In the genomic region with DNA sequence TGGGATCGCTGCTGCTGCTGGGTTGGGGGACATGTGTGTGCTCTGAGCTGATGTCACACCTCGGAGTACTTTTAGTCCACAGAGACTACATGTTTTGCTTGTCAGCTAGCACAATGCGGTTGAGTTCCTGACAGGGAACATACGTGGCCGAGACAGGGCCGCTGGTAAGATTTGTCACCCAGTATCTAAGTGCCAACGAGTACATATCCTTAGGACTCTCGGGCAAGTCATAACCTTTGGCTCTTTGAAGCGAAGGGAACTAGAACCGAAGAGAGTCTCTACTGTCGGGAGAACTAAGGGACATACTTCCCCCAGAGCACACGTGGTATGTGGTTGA, we compare ENCODE assay signal across 8 mouse cellular contexts. TPM values are rescaled to one million over a fixed set of nuclear protein-coding genes. Genes with fewer than 3 reads are reported as not detected.
A peak's percentile ranks its signal among the peaks of the same experiment; 100 is the strongest.
DNase-seq lines count a peak whose midpoint lies in the region; ATAC-seq and TF ChIP-seq lines count a peak whose summit lies in the region.

No protein-coding gene starts in this region.

- H3K9me3 ChIP-seq in neural tube, embryonic 11.5 days (ENCODE audit: control insufficient read depth, low read length) = no peaks in the 10 kb centered on the region
- no peaks in the 10 kb centered on the region for H3K9me3 ChIP-seq in heart, postnatal 0 days (replicated peaks; ENCODE audit: control insufficient read depth, low read length)

- TF ChIP-seq EP300 in heart, postnatal 0 days (IDR thresholded peaks at IDR 0.05; ENCODE audit: low read depth) = no peak

- H3K4me3 ChIP-seq in neural tube, embryonic 11.5 days (ENCODE audit: low read depth, low read length) = peak overlapping the region; percentile 97
- peak overlapping the region; percentile 100 for H3K4me3 ChIP-seq in bone marrow, adult 2 months (replicated peaks; ENCODE audit: control insufficient read depth, low read depth, low read length)
- H3K4me3 ChIP-seq in heart, postnatal 0 days (ENCODE audit: low read depth, low read length) = peak overlapping the region; percentile 98

- H3K4me1 ChIP-seq in neural tube, embryonic 11.5 days (ENCODE audit: control insufficient read depth, insufficient read depth, low read length) = peaks cover 7% of the 10 kb centered on the region
- H3K4me1 ChIP-seq in bone marrow, adult 2 months (ENCODE audit: control insufficient read depth, insufficient read depth, low read length) = no peaks in the 10 kb centered on the region; the same call in 1 of the 2 replicates
- H3K4me1 ChIP-seq in heart, postnatal 0 days (ENCODE audit: control insufficient read depth, insufficient read depth) = peaks cover 10% of the 10 kb centered on the region

- no peak for DNase-seq in neural tube, embryonic 11.5 days (ENCODE audit: low spot score)
- no peak for DNase-seq in neural tube, embryonic 10.5 days (ENCODE audit: extremely low spot score, low spot score)
- DNase-seq in heart, postnatal 0 days (ENCODE audit: low spot score) = peak; percentile 13
- peak; percentile 1 for DNase-seq in lung, postnatal 36 days
- peak; percentile 24 for DNase-seq in yolk sac, embryonic 10.5 days (ENCODE audit: low spot score)
- DNase-seq in right cerebral cortex, postnatal 36 days (ENCODE audit: low spot score in 2 of 2) = no peak
- DNase-seq in layer of hippocampus, postnatal 36 days = no peak

- TF ChIP-seq POLR2A in bone marrow, adult 2 months (IDR thresholded peaks at IDR 0.05; ENCODE audit: borderline replicate concordance, control insufficient read depth, low read depth, low read length) = no peak

- no peak overlapping the region for H3K27ac ChIP-seq in neural tube, embryonic 11.5 days (ENCODE audit: low read depth, low read length)
- peak overlapping the region; percentile 84; the same call in 1 of the 2 replicates for H3K27ac ChIP-seq in bone marrow, adult 2 months (ENCODE audit: control insufficient read depth, insufficient read depth, low read depth, low read length, poor library complexity)
- peak overlapping the region; percentile 60; the same call in 1 of the 2 replicates for H3K27ac ChIP-seq in heart, postnatal 0 days (ENCODE audit: low read depth)

- H3K27me3 ChIP-seq in neural tube, embryonic 11.5 days (ENCODE audit: control insufficient read depth, insufficient read depth, low read length) = no peaks in the 10 kb centered on the region
- no peaks in the 10 kb centered on the region for H3K27me3 ChIP-seq in heart, postnatal 0 days (ENCODE audit: control insufficient read depth, insufficient read depth, low read length)

- H3K9ac ChIP-seq in neural tube, embryonic 11.5 days (ENCODE audit: low read length) = peak overlapping the region; percentile 93
- peak overlapping the region; percentile 99 for H3K9ac ChIP-seq in heart, postnatal 0 days (replicated peaks; ENCODE audit: low read depth, low read length)

- no peak; the same call in 1 of the 2 replicates for ATAC-seq in neural tube, embryonic 11.5 days (ENCODE audit: insufficient read depth, low FRiP score, low TSS enrichment)
- no peak; the same call in 1 of the 2 replicates for ATAC-seq in heart, postnatal 0 days (ENCODE audit: insufficient read depth, low read depth)

- 9% methylated on average over 12 of the region's 12 CpGs for WGBS in neural tube, embryonic 11.5 days
- WGBS in bone marrow, adult 2 months = under 1% methylated on average over 12 of the region's 12 CpGs
- WGBS in heart, postnatal 0 days = under 1% methylated on average over 12 of the region's 12 CpGs

- TF ChIP-seq CTCF in bone marrow, adult 2 months (IDR thresholded peaks at IDR 0.05; ENCODE audit: control insufficient read depth, insufficient read depth, low read length) = no peak
- TF ChIP-seq CTCF in heart, postnatal 0 days (IDR thresholded peaks at IDR 0.05; ENCODE audit: low read depth) = no peak

- no peaks in the 10 kb centered on the region for H3K36me3 ChIP-seq in neural tube, embryonic 11.5 days (ENCODE audit: control insufficient read depth, insufficient read depth, low read length)
- H3K36me3 ChIP-seq in heart, postnatal 0 days (replicated peaks; ENCODE audit: control insufficient read depth, insufficient read depth, low read length) = peaks cover 22% of the 10 kb centered on the region

- peak overlapping the region; percentile 79 for H3K4me2 ChIP-seq in neural tube, embryonic 11.5 days (ENCODE audit: low read depth)
- H3K4me2 ChIP-seq in heart, postnatal 0 days (ENCODE audit: low read depth, low read length) = peak overlapping the region; percentile 88

RNA-seq across cellular contexts. Expression of gene Scyl3, which starts 1.5 kb away (rescaled TPM):
- 17.8 and 20.8 TPM in 2 replicates for polyA plus RNA-seq in neural tube, embryonic 11.5 days (2014; fragmentation: Nextera tagmentation; extraction: Ambion mirVana)
- polyA plus RNA-seq in bone marrow, adult 2 months (2011; ENCODE audit: insufficient read depth, insufficient read length, low replicate concordance, missing spikeins) = 6.9 and 8.0 TPM in 2 replicates
- total RNA-seq in heart, postnatal 0 days (2014; rRNA removed; ENCODE audit: low replicate concordance) = 11.2 and 11.9 TPM in 2 replicates
- 6.4 and 7.3 TPM in 2 replicates for polyA plus RNA-seq in heart, postnatal 0 days (2015; fragmentation: Nextera tagmentation; extraction: Ambion mirVana)
- total RNA-seq in layer of hippocampus, postnatal 36 days (2021) = 10 to 100 TPM; 18.6 to 22.6 TPM

Comparison
In these comparisons a context has a peak if more than half of its experiments do, and no peak if none do; other contexts are left out.
1. DNase-seq: peak in heart, postnatal 0 days (single experiment), lung, postnatal 36 days (single experiment) and yolk sac, embryonic 10.5 days (single experiment); none in neural tube, embryonic 11.5 days (single experiment), neural tube, embryonic 10.5 days (single experiment), right cerebral cortex, postnatal 36 days (0 of 2) and layer of hippocampus, postnatal 36 days (0 of 2).
2. Peak in every context shown above with its lines, with median percentiles within 50 percentile points of each other: H3K4me3 ChIP-seq.